Mouse (Mus musculus): ENCODE measurements around the gene Gfod2.

- TF ChIP-seq POLR2A (IDR thresholded peaks at IDR 0.05; ENCODE audit: insufficient read depth, low read depth, low read length) (no peak), CTCF (IDR thresholded peaks at IDR 0.05; ENCODE audit: insufficient read depth, low read depth, low read length) (no peak)
These were observed 30.9 kb downstream of the Gfod2 start for GRCm38 (mm10) chr8:105727397-105728124.
